Mouse (Mus musculus) liver, embryonic 11.5 days (tissue): Measurements from ENCODE around the gene 1700067K01Rik. TPM values are rescaled to one million over a fixed set of nuclear protein-coding genes. Genes with fewer than 3 reads are reported as not detected.

ENCODE experiments used
- ATAC-seq: fragments of 200-750 bp; cut with Nextera tagmentation; replicated peaks from 2 replicates; pipeline ENCODE4 v1.8.0; 2017; ENCODE audit warnings: moderate number of reproducible peaks, mild to moderate bottlenecking, moderate TSS enrichment, moderate library complexity; ENCODE audit not compliant: low FRiP score
- DNase-seq: peaks from one replicate; pipeline ENCODE4 v3.0.0-alpha.2; 2017; ENCODE audit warnings: low spot score
- H3K27ac ChIP-seq: fragments of 300-500 bp; sonication (generic); 2 replicates; pipeline ENCODE4 v1.5.1; 2014; ENCODE audit warnings: mild to moderate bottlenecking, low read depth, low read length, control low read depth
- H3K27me3 ChIP-seq: fragments of 300-500 bp; sonication (generic); replicated peaks from 2 replicates; pipeline ENCODE4 v1.6.1; 2014; ENCODE audit warnings: low read length, mixed read lengths; ENCODE audit not compliant: control insufficient read depth, insufficient read depth
- H3K36me3 ChIP-seq: fragments of 300-500 bp; sonication (generic); 2 replicates; pipeline ENCODE4 v1.6.1; 2014; ENCODE audit warnings: mild to moderate bottlenecking, low read length, moderate library complexity, mixed read lengths; ENCODE audit not compliant: control insufficient read depth, insufficient read depth
- H3K4me1 ChIP-seq: fragments of 300-500 bp; sonication (generic); replicated peaks from 2 replicates; pipeline ENCODE4 v1.6.1; 2014; ENCODE audit warnings: low read length, mixed read lengths; ENCODE audit not compliant: control insufficient read depth, insufficient read depth
- H3K4me2 ChIP-seq: fragments of 300-500 bp; sonication (generic); 2 replicates; pipeline ENCODE4 v1.6.1; 2014; ENCODE audit warnings: mild to moderate bottlenecking, control low read depth, moderate library complexity
- H3K4me3 ChIP-seq: fragments of 300-500 bp; sonication (generic); 2 replicates; pipeline ENCODE4 v1.5.1; 2014; ENCODE audit warnings: low read depth, low read length, control low read depth
- H3K9ac ChIP-seq: fragments of 300-500 bp; sonication (generic); 2 replicates; pipeline ENCODE4 v1.6.1; 2014; ENCODE audit warnings: low read depth, low read length, control low read depth
- H3K9me3 ChIP-seq: fragments of 300-500 bp; sonication (generic); 2 replicates; pipeline ENCODE4 v1.6.1; 2016; ENCODE audit warnings: low read length, inconsistent platforms, mixed read lengths; ENCODE audit not compliant: control insufficient read depth
- WGBS: fragments of 180-500 bp; shearing (Covaris S2); extraction: QIAGEN DNeasy Blood & Tissue Kit; methylation state at CpG from one replicate; pipeline ENCODE4 v1.1.7; 2014; 5-methylcytosine and 5-hydroxymethylcytosine counted together
- microRNA counts: library from miRNA; unstranded; fragments of <30 nt; microRNA quantifications from one replicate; lab custom pipeline; 2015
- microRNA-seq: library from miRNA; unstranded; fragments of <30 nt; microRNA quantifications from one replicate; pipeline ENCODE4, GENCODE M21; 2017; ENCODE audit warnings: borderline number of aligned reads
- polyA plus RNA-seq: library from polyadenylated mRNA; unstranded; fragments of >200 nt; fragmentation: Nextera tagmentation; extraction: Ambion mirVana; gene quantifications from 2 replicates; pipeline ENCODE4 v1.2.1, GENCODE M21; 2014

1700067K01Rik gene
- polyA plus RNA-seq, 1 experiment from 2014 or later = 1.5 TPM

- Histone ChIP-seq H3K9me3 (no peaks in the 10 kb centered on the region), H3K27me3 (peaks cover 45% of the 10 kb centered on the region), H3K9ac (no peak overlapping the region), H3K27ac (no peak overlapping the region), H3K4me2 (no peak overlapping the region), H3K4me1 (no peaks in the 10 kb centered on the region; the same call in 1 of the 2 replicates), H3K36me3 (no peaks in the 10 kb centered on the region), H3K4me3 (no peak overlapping the region)
- DNase-seq (no peak), ATAC-seq (no peak)
- 66% methylated on average over 3 of the region's 3 CpGs for WGBS
Measured at GRCm38 (mm10) chr8:84046505-84046904, 45.2 kb downstream of the 1700067K01Rik start.

GRCm38 (mm10) chr8:84048171-84048570 is 46.9 kb downstream of the 1700067K01Rik start:
- no peak overlapping the region for H3K9ac ChIP-seq
- no peak for DNase-seq
- WGBS = 71% methylated on average over 5 of the region's 5 CpGs
- no peaks in the 10 kb centered on the region for H3K9me3 ChIP-seq
- H3K4me2 ChIP-seq = no peak overlapping the region
- H3K27me3 ChIP-seq = peaks cover 30% of the 10 kb centered on the region
- no peak for ATAC-seq
- no peak overlapping the region for H3K4me3 ChIP-seq
- no peaks in the 10 kb centered on the region; the same call in 1 of the 2 replicates for H3K4me1 ChIP-seq
- H3K36me3 ChIP-seq = no peaks in the 10 kb centered on the region
- H3K27ac ChIP-seq = no peak overlapping the region

GRCm38 (mm10) chr8:84052746-84053145 is 51.4 kb downstream of the 1700067K01Rik start:
- no peaks in the 10 kb centered on the region for H3K9me3 ChIP-seq
- no peak overlapping the region for H3K4me2 ChIP-seq
- no peaks in the 10 kb centered on the region for H3K36me3 ChIP-seq
- no peak for ATAC-seq
- H3K9ac ChIP-seq = no peak overlapping the region
- H3K4me3 ChIP-seq = no peak overlapping the region
- H3K27ac ChIP-seq = no peak overlapping the region
- H3K4me1 ChIP-seq = no peaks in the 10 kb centered on the region
- H3K27me3 ChIP-seq = peaks cover 3% of the 10 kb centered on the region; the same call in 1 of the 2 replicates
- DNase-seq = no peak
- 75% methylated on average over 3 of the region's 3 CpGs for WGBS

GRCm38 (mm10) chr8:84053229-84053628 is 51.9 kb downstream of the 1700067K01Rik start:
- H3K4me3 ChIP-seq = no peak overlapping the region
- no peak overlapping the region for H3K9ac ChIP-seq
- peaks cover 3% of the 10 kb centered on the region; the same call in 1 of the 2 replicates for H3K27me3 ChIP-seq
- H3K36me3 ChIP-seq = no peaks in the 10 kb centered on the region
- no peak for DNase-seq
- H3K4me1 ChIP-seq = no peaks in the 10 kb centered on the region
- no peaks in the 10 kb centered on the region for H3K9me3 ChIP-seq
- H3K27ac ChIP-seq = no peak overlapping the region
- 85% methylated on average over 5 of the region's 5 CpGs for WGBS
- no peak for ATAC-seq
- H3K4me2 ChIP-seq = no peak overlapping the region

MicroRNAs within 50 kb of the gene (microRNA counts, 519-probe panel; counts per million panel counts)
- microRNA mmu-miR-1199 (lab: Ali Mortazavi, UCI) = not detected

Small RNA genes lying within 50 kb of the gene (microRNA-seq; reads per million reads assigned to microRNA genes)
- gene Mir1199 (not detected), gene Mir8111 (3.2 reads per million)

Other genes with a start within 250 kb of the 1700067K01Rik start
- 7.4 and 10.3 TPM in 2 replicates for gene Adgrl1, start 101.4 kb upstream of the 1700067K01Rik start, polyA plus RNA-seq
- gene Gm10644, start 46.3 kb upstream of the 1700067K01Rik start, polyA plus RNA-seq = 0.25 and 0.37 TPM in 2 replicates
- gene Asf1b, start 46.0 kb upstream of the 1700067K01Rik start, polyA plus RNA-seq = 109 and 123 TPM in 2 replicates
- 96.9 and 99.2 TPM in 2 replicates for gene Prkaca, start 28.5 kb upstream of the 1700067K01Rik start, polyA plus RNA-seq
- gene Samd1, start 3.8 kb upstream of the 1700067K01Rik start, polyA plus RNA-seq = 13.4 and 17.6 TPM in 2 replicates
- not detected in 2 replicates for gene 2210011C24Rik, start 10.7 kb downstream of the 1700067K01Rik start, polyA plus RNA-seq
- gene Palm3, start 20.0 kb downstream of the 1700067K01Rik start, polyA plus RNA-seq = 0.66 and 1.2 TPM in 2 replicates
- gene Il27ra, start 41.1 kb downstream of the 1700067K01Rik start, polyA plus RNA-seq = 1.8 and 3.1 TPM in 2 replicates
- 0.42 TPM in 1 of 2 replicates, not detected in the other for gene Rln3, start 43.5 kb downstream of the 1700067K01Rik start, polyA plus RNA-seq
- 0.52 and 0.86 TPM in 2 replicates for gene Gm10643, start 63.6 kb downstream of the 1700067K01Rik start, polyA plus RNA-seq
- 8.4 and 9.5 TPM in 2 replicates for gene Rfx1, start 65.3 kb downstream of the 1700067K01Rik start, polyA plus RNA-seq
- 5.9 and 10.0 TPM in 2 replicates for gene Dcaf15, start 103.3 kb downstream of the 1700067K01Rik start, polyA plus RNA-seq
- 0.12 and 0.26 TPM in 2 replicates for gene Podnl1, start 124.5 kb downstream of the 1700067K01Rik start, polyA plus RNA-seq
- gene Cc2d1a, start 146.4 kb downstream of the 1700067K01Rik start, polyA plus RNA-seq = 13.7 and 14.1 TPM in 2 replicates
- gene 4930432K21Rik, start 146.5 kb downstream of the 1700067K01Rik start, polyA plus RNA-seq = 0.36 and 0.47 TPM in 2 replicates
- gene Nanos3, start 183.7 kb downstream of the 1700067K01Rik start, polyA plus RNA-seq = 1.2 and 1.8 TPM in 2 replicates
- 7.9 and 9.1 TPM in 2 replicates for gene Zswim4, start 235.6 kb downstream of the 1700067K01Rik start, polyA plus RNA-seq
- 323 and 339 TPM in 2 replicates for gene D8Ertd738e, start 248.2 kb downstream of the 1700067K01Rik start, polyA plus RNA-seq